17 mouse cellular contexts compared by ENCODE assay signal in genomic region chr11:35870961-35871360, GRCm38 (mm10).
"Had no signal": no experiment of that assay in that cellular context is flagged by ENCODE, and none has a peak within 500 bp of the region (broad histone marks: within the 10 kb centered on the region; RNA-seq: fewer than 3 reads in every experiment).

No protein-coding gene starts in this region.

- H3K27me3 ChIP-seq: neural tube, embryonic 13.5 days; neural tube, embryonic 15.5 days had no signal

- H3K27ac ChIP-seq: midbrain, embryonic 10.5 days; midbrain, embryonic 12.5 days; neural tube, embryonic 13.5 days; neural tube, embryonic 15.5 days had no signal

- H3K9ac ChIP-seq: lung, embryonic 14.5 days; midbrain, embryonic 12.5 days; neural tube, embryonic 13.5 days; neural tube, embryonic 15.5 days had no signal

- H3K4me2 ChIP-seq: lung, embryonic 14.5 days; midbrain, embryonic 12.5 days; neural tube, embryonic 13.5 days; neural tube, embryonic 15.5 days had no signal

- H3K9me3 ChIP-seq: midbrain, embryonic 10.5 days; midbrain, embryonic 12.5 days; neural tube, embryonic 13.5 days; neural tube, embryonic 15.5 days had no signal

- H3K4me3 ChIP-seq: midbrain, embryonic 10.5 days; midbrain, embryonic 12.5 days; myocyte; neural tube, embryonic 13.5 days; neural tube, embryonic 15.5 days had no signal

- DNase-seq: lung, embryonic 14.5 days; lung, postnatal 10 days; lung, postnatal 4 days; midbrain, embryonic 14.5 days; retina, postnatal 1 day; right cerebral cortex, adult 18-20 months; right cerebral cortex, postnatal 25 days; right cerebral cortex, postnatal 4 days; spleen, adult 18-20 months; thymus, adult 18-20 months; thymus, postnatal 14 days; thymus, postnatal 36 days had no signal
